In the genomic region with DNA sequence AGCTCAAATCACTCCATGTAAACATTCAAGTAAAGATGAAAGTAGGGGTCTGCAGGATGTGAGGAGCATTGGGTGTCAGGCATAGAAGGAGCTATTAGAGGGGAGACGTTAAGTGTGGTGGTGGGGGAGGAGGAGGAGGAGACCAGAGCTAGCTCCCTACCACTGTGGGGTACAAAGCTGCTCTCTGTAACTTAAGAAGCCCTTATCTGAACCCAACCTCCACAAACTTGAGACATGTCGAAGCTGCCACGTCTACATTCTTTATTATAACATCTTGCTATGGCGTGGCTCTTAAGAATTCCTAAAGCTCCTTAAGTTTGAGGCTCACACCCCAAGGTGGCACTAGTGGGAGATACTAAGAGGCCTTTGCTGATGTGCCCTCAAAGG, we compare ENCODE assay signal across 10 mouse cellular contexts. TPM values are rescaled to one million over a fixed set of nuclear protein-coding genes. Genes with fewer than 3 reads are reported as not detected.
DNase-seq lines count a peak whose midpoint lies in the region; ATAC-seq and TF ChIP-seq lines count a peak whose summit lies in the region.
"Had no signal": no experiment of that assay in that cellular context is flagged by ENCODE, and none has a peak within 500 bp of the region (broad histone marks: within the 10 kb centered on the region; RNA-seq: fewer than 3 reads in every experiment).

No protein-coding gene starts in this region.

- H3K27ac ChIP-seq in heart, embryonic 12.5 days (ENCODE audit: poor library complexity, severe bottlenecking), result peak overlapping the region; percentile 95
- H3K27ac ChIP-seq in lung, embryonic 14.5 days (ENCODE audit: low read depth), result peak overlapping the region; percentile 99
- H3K27ac ChIP-seq in embryonic facial prominence, embryonic 15.5 days (replicated peaks), result peak overlapping the region; percentile 98
- peak overlapping the region; percentile 96 for H3K27ac ChIP-seq in stomach, embryonic 15.5 days
- H3K27ac ChIP-seq: hindbrain, postnatal 0 days had no signal

- ATAC-seq in heart, embryonic 12.5 days (ENCODE audit: insufficient number of reproducible peaks, low FRiP score), result no peak; the same call in 1 of the 2 replicates
- peak; percentile 77 for ATAC-seq in lung, embryonic 14.5 days (ENCODE audit: insufficient read depth)
- no peak for ATAC-seq in embryonic facial prominence, embryonic 15.5 days (ENCODE audit: insufficient number of reproducible peaks, low FRiP score, low TSS enrichment, low read depth)
- ATAC-seq in stomach, embryonic 15.5 days (ENCODE audit: insufficient read depth, low FRiP score, low read depth), result no peak
- ATAC-seq: hindbrain, postnatal 0 days had no signal

- H3K4me3 ChIP-seq in heart, embryonic 12.5 days, result no peak overlapping the region
- no peak overlapping the region for H3K4me3 ChIP-seq in lung, embryonic 14.5 days (ENCODE audit: low read depth, low read length)
- no peak overlapping the region for H3K4me3 ChIP-seq in embryonic facial prominence, embryonic 15.5 days (replicated peaks)
- H3K4me3 ChIP-seq in stomach, embryonic 15.5 days (replicated peaks), result no peak overlapping the region

- 21% methylated on average over 4 of the region's 4 CpGs for WGBS in heart, embryonic 12.5 days
- 6% methylated on average over 4 of the region's 4 CpGs for WGBS in lung, embryonic 14.5 days
- 12% methylated on average over 4 of the region's 4 CpGs for WGBS in embryonic facial prominence, embryonic 15.5 days
- 22% methylated on average over 4 of the region's 4 CpGs for WGBS in stomach, embryonic 15.5 days

- no peaks in the 10 kb centered on the region for H3K27me3 ChIP-seq in heart, embryonic 12.5 days (replicated peaks)
- H3K27me3 ChIP-seq in lung, embryonic 14.5 days (ENCODE audit: insufficient read depth, low read length), result no peaks in the 10 kb centered on the region
- no peaks in the 10 kb centered on the region for H3K27me3 ChIP-seq in embryonic facial prominence, embryonic 15.5 days
- H3K27me3 ChIP-seq in stomach, embryonic 15.5 days (replicated peaks), result no peaks in the 10 kb centered on the region

- DNase-seq in heart, postnatal 25 days (ENCODE audit: low spot score), result no peak
- DNase-seq in lung, embryonic 14.5 days, result peak; percentile 80
- DNase-seq in lung, postnatal 36 days, result no peak
- DNase-seq in spleen, postnatal 14 days (ENCODE audit: low spot score in 2 of 2), result no peak
- DNase-seq in right cerebral cortex, postnatal 36 days (ENCODE audit: low spot score in 2 of 2), result no peak
- DNase-seq: cerebellum, adult 9-11 months had no signal

- H3K36me3 ChIP-seq in heart, embryonic 12.5 days, result no peaks in the 10 kb centered on the region
- no peaks in the 10 kb centered on the region for H3K36me3 ChIP-seq in lung, embryonic 14.5 days (ENCODE audit: insufficient read depth)
- H3K36me3 ChIP-seq in embryonic facial prominence, embryonic 15.5 days, result no peaks in the 10 kb centered on the region
- H3K36me3 ChIP-seq in stomach, embryonic 15.5 days, result no peaks in the 10 kb centered on the region

- no peak overlapping the region for H3K4me2 ChIP-seq in heart, embryonic 12.5 days
- H3K4me2 ChIP-seq in lung, embryonic 14.5 days, result no peak overlapping the region
- no peak overlapping the region for H3K4me2 ChIP-seq in embryonic facial prominence, embryonic 15.5 days (replicated peaks)
- H3K4me2 ChIP-seq in stomach, embryonic 15.5 days, result no peak overlapping the region

- no peaks in the 10 kb centered on the region for H3K9me3 ChIP-seq in heart, embryonic 12.5 days (replicated peaks)
- no peaks in the 10 kb centered on the region for H3K9me3 ChIP-seq in lung, embryonic 14.5 days (ENCODE audit: low read depth, low read length)
- H3K9me3 ChIP-seq in embryonic facial prominence, embryonic 15.5 days (replicated peaks), result no peaks in the 10 kb centered on the region
- H3K9me3 ChIP-seq in stomach, embryonic 15.5 days, result no peaks in the 10 kb centered on the region

- TF ChIP-seq CTCF in lung, embryonic 14.5 days (IDR thresholded peaks at IDR 0.05; ENCODE audit: low read depth), result peak; percentile 32; the same call in 1 of the 2 replicates

- intact Hi-C loops in heart, postnatal 25 days (cut with DNase I), result no loop called here

- peaks cover 81% of the 10 kb centered on the region for H3K4me1 ChIP-seq in heart, embryonic 12.5 days (replicated peaks)
- peaks cover 50% of the 10 kb centered on the region for H3K4me1 ChIP-seq in lung, embryonic 14.5 days (ENCODE audit: insufficient read depth)
- H3K4me1 ChIP-seq in embryonic facial prominence, embryonic 15.5 days, result peaks cover 51% of the 10 kb centered on the region
- H3K4me1 ChIP-seq in stomach, embryonic 15.5 days, result peaks cover 37% of the 10 kb centered on the region

- H3K9ac ChIP-seq in heart, embryonic 12.5 days, result peak overlapping the region; percentile 26; the same call in 1 of the 2 replicates
- H3K9ac ChIP-seq in lung, embryonic 14.5 days, result no peak overlapping the region
- H3K9ac ChIP-seq in embryonic facial prominence, embryonic 15.5 days, result no peak overlapping the region
- no peak overlapping the region for H3K9ac ChIP-seq in stomach, embryonic 15.5 days

RNA-seq across cellular contexts. Expression of a gene that starts 20.1 kb away (rescaled TPM):
- polyA plus RNA-seq in heart, embryonic 12.5 days (2016; fragmentation: Nextera tagmentation; extraction: Ambion mirVana), result 51.8 and 55.2 TPM in 2 replicates
- total RNA-seq in heart, postnatal 25 days (2021), result 1 to 10 TPM; 2.5 TPM
- polyA plus RNA-seq in lung, embryonic 14.5 days (2014; fragmentation: Nextera tagmentation; extraction: Ambion mirVana), result 13.1 and 13.4 TPM in 2 replicates
- 20.7 and 24.2 TPM in 2 replicates for polyA plus RNA-seq in embryonic facial prominence, embryonic 15.5 days (2015; fragmentation: Nextera tagmentation; extraction: Ambion mirVana)
- 48.5 and 57.0 TPM in 2 replicates for polyA plus RNA-seq in stomach, embryonic 15.5 days (2015; fragmentation: Nextera tagmentation; extraction: Ambion mirVana)
